29 mouse cellular contexts compared by ENCODE assay signal in the genomic region with DNA sequence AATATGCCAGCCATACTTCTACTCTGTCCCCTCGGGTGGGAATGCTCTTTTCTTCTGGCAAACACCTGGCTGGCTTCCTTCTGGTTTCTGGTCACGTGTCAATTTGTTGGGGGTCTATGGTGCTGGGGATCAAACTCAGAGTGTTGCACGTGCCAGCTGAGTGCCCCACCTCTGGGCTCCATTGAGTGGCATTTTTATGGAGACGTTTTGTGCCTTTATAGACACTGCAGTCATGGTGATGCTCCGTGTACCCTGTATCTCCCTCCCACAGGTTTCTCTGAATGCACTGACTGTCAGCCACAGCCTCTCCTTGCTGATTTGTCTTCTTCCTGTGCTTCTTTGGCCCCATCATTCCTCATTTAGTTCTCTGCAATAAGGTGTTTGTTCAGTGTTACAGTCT. TPM values are rescaled to one million over a fixed set of nuclear protein-coding genes. Genes with fewer than 3 reads are reported as not detected.
DNase-seq lines count a peak whose midpoint lies in the region; ATAC-seq and TF ChIP-seq lines count a peak whose summit lies in the region.
"Had no signal": no experiment of that assay in that cellular context is flagged by ENCODE, and none has a peak within 500 bp of the region (broad histone marks: within the 10 kb centered on the region; RNA-seq: fewer than 3 reads in every experiment).

No protein-coding gene starts in this region.

- no peak for TF ChIP-seq POLR2A in heart, adult 2 months (IDR thresholded peaks at IDR 0.05; ENCODE audit: insufficient read depth, low read depth, low read length)

- no peak overlapping the region for H3K4me2 ChIP-seq in kidney, postnatal 0 days (ENCODE audit: low read length)
- H3K4me2 ChIP-seq: embryonic facial prominence, embryonic 12.5 days; embryonic facial prominence, embryonic 15.5 days; forebrain, embryonic 12.5 days; forebrain, embryonic 15.5 days; heart, embryonic 12.5 days; heart, embryonic 15.5 days; hindbrain, embryonic 13.5 days had no signal

- no peaks in the 10 kb centered on the region for H3K79me2 ChIP-seq in heart, adult 2 months (replicated peaks; ENCODE audit: control insufficient read depth, insufficient read depth, low read length)

- H3K27ac ChIP-seq in kidney, postnatal 0 days, result no peak overlapping the region
- H3K27ac ChIP-seq in heart, adult 2 months, result no peak overlapping the region
- H3K27ac ChIP-seq: embryonic facial prominence, embryonic 12.5 days; embryonic facial prominence, embryonic 15.5 days; forebrain, embryonic 12.5 days; forebrain, embryonic 15.5 days; gastrocnemius, adult 2 months; heart, embryonic 15.5 days; hindbrain, embryonic 10.5 days; hindbrain, embryonic 13.5 days had no signal

- no peak overlapping the region for H3K4me3 ChIP-seq in kidney, postnatal 0 days (replicated peaks; ENCODE audit: low read depth, low read length)
- H3K4me3 ChIP-seq in heart, adult 2 months, result no peak overlapping the region
- H3K4me3 ChIP-seq: embryonic facial prominence, embryonic 12.5 days; embryonic facial prominence, embryonic 15.5 days; forebrain, embryonic 12.5 days; forebrain, embryonic 15.5 days; gastrocnemius, adult 2 months; heart, embryonic 12.5 days; heart, embryonic 15.5 days; hindbrain, embryonic 10.5 days; hindbrain, embryonic 13.5 days had no signal

- H3K27me3 ChIP-seq in kidney, postnatal 0 days (ENCODE audit: insufficient read depth, low read length), result no peaks in the 10 kb centered on the region
- H3K27me3 ChIP-seq in heart, adult 2 months (ENCODE audit: control insufficient read depth, insufficient read depth, low read length), result no peaks in the 10 kb centered on the region
- H3K27me3 ChIP-seq: embryonic facial prominence, embryonic 12.5 days; embryonic facial prominence, embryonic 15.5 days; forebrain, embryonic 12.5 days; forebrain, embryonic 15.5 days; heart, embryonic 12.5 days; heart, embryonic 15.5 days; hindbrain, embryonic 13.5 days had no signal

- DNase-seq in frontal cortex, postnatal 25 days (ENCODE audit: low spot score in 2 of 2), result no peak
- DNase-seq in kidney, postnatal 0 days (ENCODE audit: low spot score), result no peak
- DNase-seq in kidney, postnatal 4 days, result no peak
- DNase-seq in right cerebral cortex, adult 18-20 months, result peak; percentile 36
- DNase-seq in right cerebral cortex, postnatal 4 days, result no peak
- no peak for DNase-seq in adrenal gland, adult 2 months
- DNase-seq in heart, adult 2 months, result no peak
- DNase-seq: adrenal gland, postnatal 10 days; adrenal gland, postnatal 36 days; cerebellum, adult 11-12 months; cerebellum, adult 8-10 months; cerebellum, postnatal 10 days; cerebellum, postnatal 36 days; gastrocnemius, adult 2 months; gastrocnemius, postnatal 14 days; heart, adult 11 months; heart, postnatal 10 days; heart, postnatal 36 days had no signal

- intact Hi-C loops in heart, adult 2 months (cut with DNase I), result no loop called here

- no peak for TF ChIP-seq EP300 in heart, adult 2 months (IDR thresholded peaks at IDR 0.05; ENCODE audit: insufficient read depth, low read depth, low read length)

- no peaks in the 10 kb centered on the region for H3K9me3 ChIP-seq in kidney, postnatal 0 days (replicated peaks; ENCODE audit: low read length)
- H3K9me3 ChIP-seq: embryonic facial prominence, embryonic 12.5 days; embryonic facial prominence, embryonic 15.5 days; forebrain, embryonic 12.5 days; forebrain, embryonic 15.5 days; heart, embryonic 12.5 days; heart, embryonic 15.5 days; hindbrain, embryonic 10.5 days; hindbrain, embryonic 13.5 days had no signal

- WGBS in kidney, postnatal 0 days, result 29% methylated on average over 5 of the region's 5 CpGs
- WGBS in heart, adult 2 months, result 77% methylated on average over 5 of the region's 5 CpGs

- no peaks in the 10 kb centered on the region for H3K4me1 ChIP-seq in kidney, postnatal 0 days (replicated peaks; ENCODE audit: insufficient read depth, low read length)
- H3K4me1 ChIP-seq in heart, adult 2 months (ENCODE audit: control insufficient read depth, insufficient read depth, low read length), result peaks cover 2% of the 10 kb centered on the region; the same call in 1 of the 2 replicates
- H3K4me1 ChIP-seq: embryonic facial prominence, embryonic 12.5 days; embryonic facial prominence, embryonic 15.5 days; forebrain, embryonic 12.5 days; forebrain, embryonic 15.5 days; heart, embryonic 12.5 days; heart, embryonic 15.5 days; hindbrain, embryonic 10.5 days; hindbrain, embryonic 13.5 days had no signal

- H3K36me3 ChIP-seq in kidney, postnatal 0 days (ENCODE audit: insufficient read depth, low read length), result peaks cover 52% of the 10 kb centered on the region
- H3K36me3 ChIP-seq in heart, adult 2 months (ENCODE audit: control insufficient read depth, insufficient read depth, low read length), result peaks cover 12% of the 10 kb centered on the region

- H3K9ac ChIP-seq in kidney, postnatal 0 days (ENCODE audit: low read depth, low read length), result no peak overlapping the region
- no peak overlapping the region for H3K9ac ChIP-seq in heart, adult 2 months (ENCODE audit: low read depth, low read length)
- H3K9ac ChIP-seq: embryonic facial prominence, embryonic 12.5 days; embryonic facial prominence, embryonic 15.5 days; forebrain, embryonic 12.5 days; forebrain, embryonic 15.5 days; heart, embryonic 12.5 days; heart, embryonic 15.5 days; hindbrain, embryonic 13.5 days had no signal

- TF ChIP-seq CTCF in kidney, postnatal 0 days (IDR thresholded peaks at IDR 0.05; ENCODE audit: low read depth), result no peak
- TF ChIP-seq CTCF in heart, adult 2 months (IDR thresholded peaks at IDR 0.05), result no peak

- ATAC-seq in frontal cortex, adult (ENCODE audit: low TSS enrichment), result 0 out of 2 replicates have a peak, but pooled peaks have one; percentile 25
- ATAC-seq in kidney, postnatal 0 days (replicated peaks; ENCODE audit: low FRiP score, low read depth), result peak; percentile 59
- ATAC-seq: activated CD4-positive, CD25-positive, alpha-beta regulatory T cell, adult 4 months; forebrain, embryonic 15.5 days; hindbrain, embryonic 16.5 days had no signal

RNA-seq across cellular contexts. Expression of a gene that starts 34.5 kb away (rescaled TPM):
- polyA plus RNA-seq in kidney, postnatal 0 days (2015; fragmentation: Nextera tagmentation; extraction: Ambion mirVana), result 7.6 and 8.3 TPM in 2 replicates
- 1 to 10 TPM; 3.5 to 4.1 TPM for total RNA-seq in adrenal gland, adult 2 months (2021)
- 4.0 and 4.8 TPM in 2 replicates for polyA plus RNA-seq in adrenal gland, adult 2 months (2012; rRNA removed)
- under 1 TPM; 0.10 to 0.14 TPM for total RNA-seq in heart, adult 2 months (2021)
- polyA plus RNA-seq in heart, adult 2 months (2012; rRNA removed), result 0.37 and 0.38 TPM in 2 replicates
